Mouse (Mus musculus): ENCODE measurements around the gene Bicc1.

- TF ChIP-seq CTCF (IDR thresholded peaks at IDR 0.05; ENCODE audit: low read depth, low read length) (no peak), GATA1 (IDR thresholded peaks at IDR 0.05; ENCODE audit: borderline replicate concordance, low read length) (no peak)
Observed at GRCm38 (mm10) chr10:70916697-70917096, 242.8 kb downstream of the Bicc1 start.

Data from G1E (cell line).